Mouse (Mus musculus) MEL (cell line): ENCODE results near the gene Thsd4.

ENCODE experiments used
- BHLHE40 ChIP-seq: IDR thresholded peaks from 2 replicates; pipeline ENCODE4 v1.6.1; 2012; ENCODE audit warnings: low read depth, mild to moderate bottlenecking, inconsistent platforms, low read length, improper control_type of control experiment, borderline replicate concordance
- CTCF ChIP-seq, 3 experiments: IDR thresholded peaks in 2 of 3; conservative IDR thresholded peaks in 1 of 3; 2 replicates each; pipeline ENCODE4 v1.5.1; 2011 to 2012; ENCODE audit warnings: low read length in 3 of 3, low read depth in 2 of 3, mild to moderate bottlenecking in 2 of 3, improper control_type of control experiment in 1 of 3, inconsistent platforms in 1 of 3, mixed read lengths in 1 of 3, moderate library complexity in 1 of 3; ENCODE audit not compliant: control insufficient read depth in 1 of 3, insufficient read depth in 1 of 3, poor library complexity in 1 of 3, severe bottlenecking in 1 of 3
- MYC ChIP-seq: IDR thresholded peaks from 2 replicates; pipeline ENCODE4 v1.6.1; 2011; ENCODE audit warnings: low read depth, mild to moderate bottlenecking, low read length, improper control_type of control experiment, moderate library complexity
- POLR2A ChIP-seq, 2 experiments: IDR thresholded peaks; 2 replicates each; pipeline ENCODE4 v1.6.1; 2011 to 2012; ENCODE audit warnings: low read length in 2 of 2, mild to moderate bottlenecking in 2 of 2, control low read depth in 1 of 2, improper control_type of control experiment in 1 of 2, low read depth in 1 of 2, moderate library complexity in 1 of 2; ENCODE audit not compliant: control insufficient read depth in 1 of 2, insufficient read depth in 1 of 2, poor library complexity in 1 of 2

DNA sequence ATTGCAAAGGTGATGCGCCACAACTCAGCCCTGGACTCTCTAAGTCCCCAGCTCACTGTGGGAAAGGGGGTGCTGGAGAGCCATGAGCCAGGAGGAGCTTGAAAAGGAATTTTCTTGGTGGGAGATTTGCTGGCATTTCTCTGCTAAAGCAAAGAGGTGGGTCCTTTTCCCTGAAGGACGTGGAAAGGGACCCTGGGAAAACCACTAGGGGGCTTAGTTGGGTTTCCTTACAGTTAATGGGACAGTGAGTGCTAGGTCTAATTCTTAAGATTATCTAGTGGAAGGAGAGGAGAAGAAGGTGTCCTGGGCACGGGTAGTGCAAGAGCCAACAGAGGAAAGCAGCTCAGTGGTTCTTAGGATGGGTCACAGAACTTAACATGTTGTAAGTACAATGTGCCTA, 238.3 kb downstream of the Thsd4 start:
- TF ChIP-seq MYC: no peak
- TF ChIP-seq CTCF (IDR thresholded peaks at IDR 0.05 in 2 of 3, conservative IDR thresholded peaks at IDR 0.05 in 1 of 3; ENCODE audit: control insufficient read depth in 1 of 3, insufficient read depth in 1 of 3, low read depth in 2 of 3, low read length in 3 of 3, poor library complexity in 1 of 3, severe bottlenecking in 1 of 3): no peak
- no peak for TF ChIP-seq BHLHE40
- TF ChIP-seq POLR2A (IDR thresholded peaks at IDR 0.05; ENCODE audit: control insufficient read depth in 1 of 2, insufficient read depth in 1 of 2, low read depth in 1 of 2, low read length in 2 of 2, poor library complexity in 1 of 2): no peak
